Mouse (Mus musculus) left cerebral cortex, adult 18-20 months (tissue): Measurements from ENCODE around the gene Il2rb. TPM values are rescaled to one million over a fixed set of nuclear protein-coding genes. Genes with fewer than 3 reads are reported as not detected.

Experiments
- DNase-seq, 2 experiments: peaks; one replicate each; pipeline ENCODE4 v3.0.0; 2021 to 2022; ENCODE audit warnings: low spot score in 2 of 2, mixed read lengths in 1 of 2
- long read RNA-seq, 2 experiments: library from polyadenylated mRNA; stranded (forward); transcript quantifications; one replicate each; pipeline ENCODE4 v2.0.0; 2021
- total RNA-seq, 2 experiments: library from RNA; stranded (reverse); gene quantifications; 2 replicates each; pipeline ENCODE4 v1.2.3; 2021

Gene Il2rb
- under 1 TPM in 1 of 2 experiments, not detected in 1; 0.28 TPM for total RNA-seq
- long read RNA-seq, experiment 1 = 0 reads
- long read RNA-seq, experiment 2 = 0 reads

DNA sequence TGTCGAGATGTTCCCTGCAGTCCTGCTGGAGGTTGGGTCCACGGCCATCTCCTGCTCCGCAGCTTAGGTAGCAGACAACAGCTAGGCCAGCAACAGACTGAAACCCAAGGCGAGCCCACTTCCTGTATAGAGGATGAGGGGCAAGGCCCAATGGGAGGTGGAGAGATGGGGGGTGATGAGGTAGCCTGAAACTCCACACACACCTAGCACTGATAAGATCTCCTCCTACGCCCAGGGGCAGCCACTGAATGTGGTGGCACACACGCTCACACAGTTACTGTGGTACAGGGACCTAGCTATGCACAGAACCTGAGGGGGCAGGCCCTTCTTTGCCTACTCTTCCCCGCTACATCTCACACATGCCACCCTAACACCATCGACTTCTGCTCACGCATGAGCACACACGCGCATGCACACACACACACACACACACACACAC, at the start of gene Il2rb:
Gene Il2rb, minus strand, starts transcription at position 304 of the 439 bp plus-strand sequence.
- DNase-seq = no peak

GRCm38 (mm10) chr15:78544561-78545001, 49.5 kb upstream of the Il2rb start, which contains the start of gene Sstr3:
Gene Sstr3 (minus strand): TSS chr15:78544685.
- peak; percentile 51 to 70 for DNase-seq

- DNase-seq = peak in 1 of 2 experiments; percentile 53
These were observed 49.0 kb upstream of the Il2rb start for GRCm38 (mm10) chr15:78544041-78544440.

DNA sequence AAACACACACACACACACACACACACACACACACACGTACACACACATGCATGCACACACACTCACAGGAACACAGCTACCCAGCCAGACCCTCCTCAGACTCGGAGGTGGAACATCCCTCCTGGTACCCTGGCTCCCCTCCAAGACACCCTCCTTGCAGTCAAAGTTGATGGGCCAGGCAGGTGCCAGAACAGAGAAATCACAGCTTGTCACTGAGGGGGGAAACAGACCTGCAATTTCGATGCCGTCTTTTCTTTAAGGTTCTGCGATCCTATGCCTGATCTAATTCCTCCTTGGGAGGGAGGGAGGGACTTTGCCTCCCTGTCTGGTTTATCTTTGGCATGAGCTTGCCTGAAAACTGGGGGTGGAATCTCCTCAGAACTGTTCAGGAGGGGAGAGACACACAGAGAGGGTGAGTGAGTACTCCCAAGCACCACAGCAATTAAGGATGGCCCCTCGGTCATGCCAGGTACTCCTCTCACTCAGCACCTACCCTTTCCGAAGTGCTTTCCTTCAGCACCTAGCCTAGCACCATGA, 47.8 kb upstream of the Il2rb start:
- peak in 1 of 2 experiments; percentile 34 for DNase-seq

DNA sequence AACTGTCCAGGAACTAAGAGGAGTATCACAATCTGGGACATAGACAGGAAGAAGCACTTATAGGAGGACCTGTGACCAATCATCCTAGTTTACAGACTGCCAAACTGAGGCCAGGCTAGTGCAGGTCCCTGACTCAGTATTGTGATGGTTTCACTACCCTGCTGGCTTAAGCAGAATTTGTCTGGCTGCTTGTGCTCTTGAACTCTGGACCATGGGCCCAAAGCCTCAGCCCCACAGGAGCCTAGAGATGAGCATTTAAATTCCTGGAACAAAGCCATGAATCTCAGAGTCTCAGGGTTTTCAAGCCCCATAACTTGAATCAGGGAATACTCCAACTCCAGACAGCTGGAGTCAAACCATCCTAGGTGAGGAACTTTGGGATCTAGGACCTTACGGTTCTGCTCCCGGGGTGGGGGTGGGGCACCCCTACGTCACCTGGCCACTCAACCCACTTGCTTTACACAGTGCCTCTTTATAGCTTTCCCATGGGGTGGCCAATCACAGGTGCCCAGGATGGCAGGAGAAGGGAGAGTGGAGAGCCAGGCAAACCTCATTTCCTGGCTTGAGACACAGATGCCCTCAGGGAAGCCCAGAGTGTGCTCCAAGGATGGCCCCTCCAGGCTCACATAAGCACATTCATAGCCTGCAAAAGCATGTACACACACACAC, 47.2 kb upstream of the Il2rb start:
- DNase-seq = no peak

- DNase-seq = no peak
These were observed 46.5 kb upstream of the Il2rb start for GRCm38 (mm10) chr15:78541606-78542005.

DNA sequence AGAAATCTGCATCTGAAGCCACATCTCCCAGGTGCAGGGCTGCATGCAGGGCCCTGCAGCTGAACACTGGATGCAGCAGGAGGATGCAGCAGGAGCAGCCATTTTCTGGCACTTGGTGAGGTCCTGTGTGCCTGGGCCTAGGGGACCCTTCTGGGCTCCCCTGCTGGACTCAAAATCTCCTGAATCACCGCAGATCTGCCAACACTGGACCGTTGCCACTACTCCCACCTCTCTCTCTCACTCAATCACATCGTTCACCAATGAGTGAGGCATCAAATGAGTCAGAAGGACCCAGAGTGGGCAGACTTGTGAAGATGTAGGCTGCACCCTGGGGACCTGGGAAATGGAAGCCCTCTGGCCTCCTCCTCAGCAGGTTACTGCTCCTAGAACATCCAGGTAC, 46.0 kb upstream of the Il2rb start:
- peak; percentile 44 to 55 for DNase-seq

- DNase-seq = no peak
These were observed 40.8 kb upstream of the Il2rb start for GRCm38 (mm10) chr15:78535723-78536421.

- no peak for DNase-seq
These were observed 38.3 kb upstream of the Il2rb start for GRCm38 (mm10) chr15:78533346-78533835.

DNA sequence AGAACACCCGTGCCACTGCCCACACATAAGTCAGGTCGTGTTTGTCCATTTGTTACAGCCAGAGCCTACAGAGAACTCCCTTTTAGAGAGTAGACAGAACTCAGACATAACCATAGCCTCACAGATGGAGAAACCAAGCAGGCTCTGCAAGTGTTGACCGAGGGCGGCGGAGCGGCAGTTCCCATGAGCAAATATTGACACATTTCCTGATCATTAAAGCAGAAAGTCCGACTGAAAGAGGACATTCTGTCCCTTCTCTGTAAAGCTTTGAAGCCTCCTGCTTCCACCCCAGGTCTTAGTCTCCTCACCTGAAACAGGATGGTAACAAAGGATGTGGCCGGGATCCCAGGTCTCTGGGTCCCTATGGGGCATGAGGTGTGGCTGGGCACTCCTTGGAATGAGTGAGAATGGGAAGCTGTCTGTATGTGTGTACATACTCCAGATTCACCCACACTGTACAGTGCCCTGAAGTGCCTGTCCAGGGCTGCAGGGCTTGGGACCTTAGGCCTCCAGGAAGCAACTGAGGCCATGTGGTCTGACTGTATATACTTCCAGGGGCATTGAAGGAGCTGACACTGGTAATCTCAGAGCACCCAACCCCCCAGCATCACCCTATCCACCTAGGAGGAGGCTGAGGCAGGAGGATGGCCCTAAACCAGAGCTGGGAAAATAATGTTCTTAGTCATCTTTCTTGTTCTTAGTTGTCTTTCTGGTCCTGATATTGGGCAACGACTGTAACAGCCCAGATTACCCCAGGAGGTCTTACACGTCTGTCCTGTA, 37.7 kb upstream of the Il2rb start:
- DNase-seq = no peak

GRCm38 (mm10) chr15:78531901-78532469, 36.9 kb upstream of the Il2rb start:
- peak; percentile 100 for DNase-seq

DNA sequence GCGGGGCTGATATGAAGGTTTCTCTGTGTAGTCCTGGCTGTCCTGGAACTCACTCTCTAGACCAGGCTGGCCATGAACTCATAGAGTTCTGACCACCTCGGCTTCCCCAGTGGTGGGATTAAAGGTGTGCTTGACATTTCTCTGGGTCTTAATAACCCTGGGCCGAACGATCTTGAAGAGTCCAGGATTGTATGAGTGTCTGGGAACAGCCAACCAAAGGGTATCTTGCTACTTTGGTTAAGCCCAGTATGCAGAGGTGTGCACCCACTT, 36.3 kb upstream of the Il2rb start:
- DNase-seq = no peak

- no peak for DNase-seq
These were observed 35.8 kb upstream of the Il2rb start, which contains the start of gene C1qtnf6 for GRCm38 (mm10) chr15:78530671-78531450. Gene C1qtnf6 (minus strand): TSS chr15:78531416.

DNA sequence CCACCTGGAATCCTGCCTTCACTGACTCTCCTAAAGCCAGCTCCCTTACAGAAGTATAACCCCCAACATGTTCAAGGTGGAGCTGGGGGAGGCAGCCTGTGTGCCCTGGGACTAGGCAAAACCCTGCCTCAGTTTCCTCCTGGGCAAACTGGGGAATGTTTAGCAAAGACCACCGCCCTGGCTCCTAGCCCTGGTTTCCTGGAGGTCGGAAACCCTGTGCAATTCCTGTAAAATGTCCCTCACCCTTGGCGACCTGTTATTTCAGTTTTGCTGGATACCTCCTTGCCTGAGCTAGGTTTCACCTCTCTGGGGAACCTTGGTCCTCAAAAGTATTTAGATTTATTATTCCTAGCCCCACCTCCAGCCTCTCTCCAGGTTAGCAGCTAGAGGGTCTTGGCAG, 35.1 kb upstream of the Il2rb start:
- DNase-seq = no peak

DNA sequence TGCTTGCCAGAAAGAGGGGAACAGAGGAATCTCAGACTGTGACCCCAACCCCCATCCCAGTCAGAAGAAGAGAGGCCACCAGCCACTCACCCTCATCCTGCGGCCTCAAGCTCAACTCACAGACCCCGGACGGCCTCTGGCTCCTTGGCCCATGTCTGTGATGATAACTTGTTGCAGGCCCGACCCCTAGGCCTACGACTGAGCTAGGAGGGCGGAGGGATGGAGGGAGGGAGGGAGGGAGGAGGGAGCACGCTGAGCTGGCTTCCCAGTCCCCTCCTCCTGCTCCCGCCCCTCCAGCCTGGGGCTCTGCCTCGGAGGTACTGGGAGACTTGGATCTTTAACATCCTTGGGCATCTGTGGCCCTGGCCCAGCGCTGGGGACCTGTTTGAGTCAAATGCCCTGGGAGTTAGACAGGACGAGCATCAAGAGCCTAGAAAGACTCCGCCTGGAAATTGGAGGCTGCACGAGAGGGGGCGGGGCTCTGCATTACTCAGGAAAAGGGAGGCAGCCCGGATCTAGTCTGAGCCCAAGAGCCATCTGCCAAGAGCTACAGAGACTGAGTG, 34.4 kb upstream of the Il2rb start:
- peak; percentile 61 to 67 for DNase-seq

DNA sequence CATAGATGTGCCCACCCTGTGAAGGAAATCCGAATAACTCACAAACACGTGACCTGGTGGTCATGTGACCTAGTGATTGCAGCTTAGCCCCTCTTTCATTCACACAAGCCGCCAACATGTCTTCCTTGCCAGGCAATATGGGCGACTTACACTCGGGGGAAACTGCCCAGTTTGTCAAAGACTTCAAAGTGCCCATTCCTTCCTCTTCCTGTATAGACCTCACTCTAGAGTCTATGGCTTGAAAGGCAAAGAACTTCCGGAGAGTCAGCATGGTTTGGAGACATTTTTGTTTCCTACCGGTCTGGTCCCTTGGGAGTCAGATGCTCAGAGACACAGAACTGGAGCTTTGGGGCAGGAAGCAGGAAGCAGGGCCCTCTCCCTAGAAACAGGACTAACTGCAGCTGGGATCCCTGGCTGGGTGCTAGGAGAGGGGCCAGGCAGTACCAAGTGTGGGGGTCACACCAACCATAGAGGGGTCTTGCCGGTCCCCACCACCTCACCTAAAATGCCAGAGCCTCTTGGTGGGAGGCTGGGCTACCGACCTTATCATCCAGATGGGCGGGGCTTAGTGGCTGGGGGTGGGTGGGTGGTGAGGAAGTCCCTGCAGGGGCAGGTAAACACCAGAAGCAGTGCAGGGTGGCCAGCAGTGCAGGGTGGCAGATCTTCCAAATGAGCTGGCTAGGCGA, 33.8 kb upstream of the Il2rb start:
- DNase-seq = no peak

GRCm38 (mm10) chr15:78527973-78528372, 32.9 kb upstream of the Il2rb start:
- peak in 1 of 2 experiments; percentile 46 for DNase-seq

GRCm38 (mm10) chr15:78524163-78524562, 29.1 kb upstream of the Il2rb start:
- DNase-seq = no peak

DNA sequence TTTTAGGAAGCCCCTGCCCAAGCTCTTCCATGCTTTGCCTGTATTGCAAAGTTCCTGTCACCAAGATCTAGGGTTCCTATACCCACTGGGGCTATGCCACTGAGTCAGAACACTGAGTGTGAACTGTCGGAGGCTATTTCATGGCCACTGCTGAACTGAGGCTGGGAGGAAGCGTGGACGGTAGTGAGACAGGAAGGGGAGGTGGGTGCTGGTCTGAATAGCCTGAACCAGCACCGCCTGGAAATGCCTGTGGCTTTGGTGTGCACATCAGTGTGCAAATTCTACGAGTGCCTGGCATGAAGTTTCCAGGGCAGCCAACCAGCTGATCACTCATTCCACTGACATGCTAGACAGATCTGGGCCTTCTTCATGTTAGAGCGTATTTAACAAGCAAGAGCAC, 26.8 kb upstream of the Il2rb start:
- no peak for DNase-seq
